Comparison of ENCODE assay signal across 19 mouse cellular contexts in the genomic region with DNA sequence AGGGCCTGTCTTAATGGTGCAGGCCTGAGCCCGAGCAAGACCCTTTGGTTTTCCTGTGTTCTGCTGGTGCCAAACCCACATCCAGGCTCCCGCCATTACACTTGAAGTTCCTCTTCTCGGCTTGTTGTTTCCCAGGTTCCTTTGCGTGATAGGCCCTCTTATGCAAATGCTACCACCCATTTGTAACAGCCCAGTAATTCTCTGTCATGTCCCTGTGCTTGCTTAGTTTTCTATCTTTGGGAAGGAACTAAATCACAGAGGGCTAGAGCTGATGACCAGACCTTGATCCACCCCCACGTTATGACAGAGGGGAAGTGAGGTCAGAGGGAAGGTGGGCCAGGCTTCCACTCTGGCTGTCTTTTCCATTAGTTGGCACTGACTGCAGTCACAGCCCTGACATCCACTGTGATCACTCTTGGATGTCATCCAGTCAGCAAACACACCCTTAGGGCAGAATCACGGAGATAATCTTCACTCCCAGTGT. TPM values are rescaled to one million over a fixed set of nuclear protein-coding genes. Genes with fewer than 3 reads are reported as not detected.
DNase-seq lines count a peak whose midpoint lies in the region; ATAC-seq and TF ChIP-seq lines count a peak whose summit lies in the region.
"Had no signal": no experiment of that assay in that cellular context is flagged by ENCODE, and none has a peak within 500 bp of the region (broad histone marks: within the 10 kb centered on the region; RNA-seq: fewer than 3 reads in every experiment).

No protein-coding gene starts in this region.

- peak; percentile 4 for DNase-seq in kidney, adult 9 months
- no peak for DNase-seq in kidney, postnatal 25 days
- peak; percentile 14 for DNase-seq in Muller cell, postnatal 12 days (ENCODE audit: inconsistent ontology term)
- DNase-seq in brain, embryonic 14.5 days (ENCODE audit: low read depth): peak; percentile 7
- DNase-seq in ovary, postnatal 36 days (ENCODE audit: low spot score): no peak
- no peak for DNase-seq in spleen, postnatal 10 days (ENCODE audit: low spot score in 2 of 2)
- no peak for DNase-seq in left cerebral cortex, adult 2 months (ENCODE audit: extremely low spot score in 1 of 2, low spot score in 2 of 2)
- DNase-seq: cerebellum, adult 8-10 months; gastrocnemius, postnatal 14 days; kidney, adult 18-20 months; lung, embryonic 14.5 days; thymus, adult 18-20 months had no signal

- no peak for TF ChIP-seq POLR2A in brain, embryonic 14.5 days (IDR thresholded peaks at IDR 0.05; ENCODE audit: borderline replicate concordance, extremely low read depth, insufficient read depth, insufficient read length, poor library complexity, severe bottlenecking)

- H3K4me3 ChIP-seq in left cerebral cortex, adult 2 months: no peak overlapping the region
- H3K4me3 ChIP-seq: hindbrain, embryonic 12.5 days; layer of hippocampus, adult 2 months; myocyte had no signal

- ATAC-seq in megakaryocyte, adult 5-6 weeks (ENCODE audit: poor library complexity, severe bottlenecking): peak; percentile 91
- ATAC-seq: forebrain, embryonic 14.5 days had no signal

- no peak for TF ChIP-seq CTCF in brain, embryonic 14.5 days (IDR thresholded peaks at IDR 0.05; ENCODE audit: borderline replicate concordance, extremely low read depth, insufficient read depth, insufficient read length)
- TF ChIP-seq CTCF in left cerebral cortex, adult 2 months (IDR thresholded peaks at IDR 0.05): no peak

- intact Hi-C loops in left cerebral cortex, adult 2 months (cut with DNase I): no loop called here

- H3K27ac ChIP-seq in left cerebral cortex, adult 2 months: no peak overlapping the region
- H3K27ac ChIP-seq: hindbrain, embryonic 12.5 days; layer of hippocampus, adult 2 months had no signal

RNA-seq across cellular contexts. Expression of a gene that starts 28.4 kb away (rescaled TPM):
- polyA plus RNA-seq in brain, embryonic 14.5 days (2012; rRNA removed): 0.15 and 0.18 TPM in 2 replicates
- not detected in 2 replicates for total RNA-seq in megakaryocyte, adult 5-6 weeks (2015)
- 0.15 TPM in 1 of 2 replicates, not detected in the other for total RNA-seq in megakaryocyte, adult 5-6 weeks (2017)
- under 1 TPM; 0.44 to 0.50 TPM for total RNA-seq in left cerebral cortex, adult 2 months (2021)
- total RNA-seq: gastrocnemius, postnatal 14 days had no signal
- polyA plus RNA-seq: embryonic facial prominence, embryonic 14.5 days; lung, embryonic 14.5 days; myocyte had no signal

RNA-seq across cellular contexts. Expression of a gene that starts 32.8 kb away (rescaled TPM):
- polyA plus RNA-seq in brain, embryonic 14.5 days (2012; rRNA removed): 0.10 TPM in 1 of 2 replicates, not detected in the other
- total RNA-seq in megakaryocyte, adult 5-6 weeks (2015): 25.9 and 27.7 TPM in 2 replicates
- 15.8 and 16.8 TPM in 2 replicates for total RNA-seq in megakaryocyte, adult 5-6 weeks (2017)
- total RNA-seq in left cerebral cortex, adult 2 months (2021): 1 to 10 TPM in 1 of 2 experiments, under 1 TPM in 1; 0.42 to 1.1 TPM
- total RNA-seq: gastrocnemius, postnatal 14 days; layer of hippocampus, adult 2 months; left cerebral cortex, postnatal 25 days had no signal
- polyA plus RNA-seq: forebrain, embryonic 14.5 days; hindbrain, embryonic 12.5 days; lung, embryonic 14.5 days had no signal

RNA-seq across cellular contexts. Expression of a gene that starts 41.2 kb away (rescaled TPM):
- polyA plus RNA-seq in brain, embryonic 14.5 days (2012; rRNA removed): 4.4 and 6.9 TPM in 2 replicates
- 87.4 and 94.5 TPM in 2 replicates for total RNA-seq in megakaryocyte, adult 5-6 weeks (2015)
- total RNA-seq in megakaryocyte, adult 5-6 weeks (2017): 63.0 and 74.2 TPM in 2 replicates
- under 1 TPM; 0.59 to 0.63 TPM for total RNA-seq in left cerebral cortex, adult 2 months (2021)

Comparison
In these comparisons a context has a peak if more than half of its experiments do, and no peak if none do; other contexts are left out.
1. DNase-seq: peak in kidney, adult 9 months (single experiment), Muller cell, postnatal 12 days (single experiment) and brain, embryonic 14.5 days (single experiment); none in kidney, postnatal 25 days (0 of 2), ovary, postnatal 36 days (single experiment), spleen, postnatal 10 days (0 of 2) and left cerebral cortex, adult 2 months (0 of 2).
2. RNA of a gene that starts 32.8 kb away (total RNA-seq): 15.8 to 27.7 TPM in megakaryocyte, adult 5-6 weeks; 0.42 to 1.1 TPM in left cerebral cortex, adult 2 months; every median in the first group is over 4 times any median in the second.
3. RNA of a gene that starts 41.2 kb away (total RNA-seq): 63.0 to 94.5 TPM in megakaryocyte, adult 5-6 weeks; 0.59 to 0.63 TPM in left cerebral cortex, adult 2 months; every median in the first group is over 10 times any median in the second.